Mouse (Mus musculus) neutrophil, adult 5-6 weeks (primary cell): ENCODE measurements around the gene Sh2d4b. TPM values are rescaled to one million over a fixed set of nuclear protein-coding genes. Genes with fewer than 3 reads are reported as not detected.

ENCODE experiments used
- ATAC-seq: fragments of 151-379, 151-347 bp; 2 replicates; pipeline ENCODE4 v1.8.0; 2017; ENCODE audit warnings: mild to moderate bottlenecking, moderate TSS enrichment; ENCODE audit not compliant: insufficient number of reproducible peaks, poor library complexity, low FRiP score, severe bottlenecking; ENCODE audit errors: extremely low read depth
- total RNA-seq: library from RNA; stranded (forward); fragments of 200-1000 nt; gene quantifications from 2 replicates; pipeline ENCODE4 v1.2.3, GENCODE M21; 2017

Sh2d4b gene
- total RNA-seq, 1 experiment from 2014 or later, result 9.8 TPM

DNA sequence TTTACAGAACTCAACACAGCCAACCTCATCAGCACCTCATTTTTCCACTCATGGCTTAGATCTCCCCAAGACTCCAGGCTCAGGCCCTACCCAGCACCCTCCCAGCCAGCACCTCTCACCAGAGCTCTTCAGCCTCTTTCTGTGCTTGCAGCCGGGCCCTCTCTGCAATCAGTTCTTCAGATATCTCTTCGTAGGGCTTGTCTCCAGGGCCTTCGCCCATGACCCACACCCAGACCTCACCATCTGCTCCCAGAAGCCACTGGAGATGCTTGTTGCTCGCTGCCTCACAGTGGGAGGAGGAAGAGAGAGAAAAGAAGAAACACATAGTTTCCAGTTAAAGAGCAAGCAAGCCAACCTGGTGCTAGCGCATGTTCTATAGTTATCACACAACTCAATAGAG lies 19.1 kb downstream of the Sh2d4b start:
- no peak for ATAC-seq

DNA sequence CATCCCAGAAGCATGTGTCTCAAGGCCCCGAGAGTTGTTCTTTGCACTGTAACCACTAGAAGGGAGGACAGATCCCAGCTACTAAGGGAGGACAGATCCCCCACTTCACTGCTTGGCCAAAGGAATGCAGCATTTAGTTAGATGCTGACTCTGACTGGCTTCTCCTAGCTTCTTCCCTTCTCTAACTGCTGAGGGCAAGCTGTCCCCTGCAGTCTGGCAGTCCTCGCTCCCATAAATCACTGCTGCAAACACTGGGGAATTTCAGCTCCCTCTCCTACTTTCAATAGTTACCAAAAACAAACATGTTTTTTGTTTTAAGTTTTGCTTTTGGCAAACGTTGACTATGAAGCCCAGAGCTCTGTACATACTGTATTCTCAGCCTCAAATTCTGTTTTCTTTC lies 22.5 kb downstream of the Sh2d4b start:
- ATAC-seq, result no peak

GRCm38 (mm10) chr14:40864811-40865514 lies 28.1 kb downstream of the Sh2d4b start:
- no peak for ATAC-seq

GRCm38 (mm10) chr14:40863659-40864058 lies 29.4 kb downstream of the Sh2d4b start:
- ATAC-seq, result no peak

GRCm38 (mm10) chr14:40863022-40863421 lies 30.0 kb downstream of the Sh2d4b start:
- no peak for ATAC-seq

- ATAC-seq, result no peak
Observed at GRCm38 (mm10) chr14:40852978-40853377, 40.1 kb downstream of the Sh2d4b start.

DNA sequence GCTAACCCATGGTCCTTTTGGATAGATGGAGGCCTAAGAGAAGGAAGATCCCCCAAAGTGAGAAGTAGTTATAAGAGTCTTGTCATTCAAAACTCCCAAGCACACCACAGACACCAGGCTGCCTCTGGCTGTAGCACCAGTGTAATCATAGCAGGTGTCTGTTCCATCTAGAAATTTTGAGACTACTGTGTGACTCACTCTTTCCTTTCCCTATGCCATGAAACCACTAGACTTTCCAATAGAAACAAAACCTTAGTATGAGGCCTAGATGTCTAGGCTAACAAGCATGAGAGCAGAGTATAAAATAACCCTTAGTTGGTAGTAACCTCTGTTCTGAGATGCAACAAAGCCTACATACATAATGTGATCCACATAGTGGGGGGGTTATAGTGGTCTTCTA lies 55.7 kb downstream of the Sh2d4b start:
- no peak for ATAC-seq

- no peak for ATAC-seq
Observed at GRCm38 (mm10) chr14:40830505-40830904, 62.6 kb downstream of the Sh2d4b start.

DNA sequence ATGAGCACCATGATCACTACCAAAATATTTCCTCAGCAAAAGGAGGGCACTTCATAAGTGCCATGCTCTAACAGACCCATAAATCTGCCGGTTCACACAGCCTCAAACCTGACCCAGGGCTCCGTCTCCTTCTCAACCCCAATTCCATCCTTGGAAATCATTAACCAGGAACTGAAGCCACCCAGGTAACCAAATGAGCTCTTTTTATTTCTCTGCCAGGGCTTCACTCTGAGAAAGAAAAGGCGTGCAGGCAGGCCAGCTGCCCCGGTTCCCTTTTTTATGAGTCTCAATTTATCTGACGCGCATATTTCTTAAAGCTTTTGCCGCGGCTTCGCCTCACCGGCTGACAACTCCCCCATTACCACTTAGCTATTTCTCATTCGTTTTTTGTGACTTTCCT lies 63.0 kb downstream of the Sh2d4b start:
- no peak for ATAC-seq

DNA sequence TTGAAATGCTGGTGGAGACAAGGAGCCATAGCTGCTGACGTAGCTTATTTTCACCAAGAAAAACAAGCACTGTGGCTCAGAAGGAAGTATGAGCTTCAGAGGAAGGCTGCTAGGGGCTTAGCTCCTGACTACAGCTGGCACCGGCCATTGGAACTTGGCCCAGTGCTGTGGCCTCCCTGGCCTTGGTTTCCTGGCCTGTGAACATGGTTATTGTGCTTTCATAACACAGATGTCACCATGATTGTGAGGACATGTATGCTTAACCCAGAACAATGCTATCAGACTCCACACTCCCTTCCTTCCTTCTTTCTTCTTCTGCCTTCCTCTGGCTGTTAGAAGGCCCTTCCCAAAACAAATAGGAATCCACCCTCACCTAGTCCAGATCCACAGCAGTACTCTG lies 75.0 kb downstream of the Sh2d4b start:
- no peak for ATAC-seq

- ATAC-seq, result no peak
Observed at GRCm38 (mm10) chr14:40816715-40817114, 76.4 kb downstream of the Sh2d4b start.

DNA sequence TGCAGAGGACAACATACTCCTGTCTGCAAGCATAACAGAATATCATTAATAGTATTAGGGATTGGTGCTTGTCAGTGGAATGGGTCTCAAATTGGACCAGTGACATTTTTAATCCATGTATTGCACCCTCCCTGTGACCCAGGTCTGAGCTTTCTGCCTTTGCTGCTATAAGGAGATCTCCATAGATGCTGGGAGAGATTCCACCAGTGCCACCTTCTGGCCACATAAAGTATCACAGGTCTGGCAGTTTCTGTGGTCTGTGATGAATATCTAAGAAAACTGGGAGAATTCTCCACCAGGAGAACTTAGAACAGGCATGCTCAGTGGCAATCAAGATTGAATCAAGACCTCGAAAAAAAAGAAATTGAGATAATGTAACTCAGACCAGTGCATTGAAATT lies 101.5 kb downstream of the Sh2d4b start:
- ATAC-seq, result no peak

DNA sequence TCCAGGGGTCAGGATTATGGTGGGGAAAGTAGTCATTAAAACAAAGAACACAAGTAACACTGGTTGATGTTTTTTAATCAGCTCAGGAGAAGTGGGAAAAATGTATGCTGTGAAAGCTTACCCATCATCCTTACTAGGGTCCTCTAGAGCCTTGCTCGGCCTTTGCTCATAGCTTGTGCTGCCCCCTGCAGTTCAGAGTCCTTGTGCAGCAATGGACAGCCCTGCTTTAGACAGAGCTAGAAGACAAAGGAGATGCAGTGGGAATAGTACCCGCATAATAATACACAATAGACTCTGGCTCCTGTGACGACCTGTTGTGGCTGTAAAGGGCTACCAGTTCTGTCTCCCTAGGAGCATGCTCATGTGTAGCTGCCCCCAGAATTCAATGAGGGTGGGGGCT lies 104.0 kb downstream of the Sh2d4b start:
- no peak for ATAC-seq

- no peak for ATAC-seq
Observed at GRCm38 (mm10) chr14:40769097-40770090, 123.7 kb downstream of the Sh2d4b start.

Other genes starting within 250 kb of the Sh2d4b start
- gene Tspan14, start 73.5 kb upstream of the Sh2d4b start, total RNA-seq, result 56.7 and 60.5 TPM in 2 replicates
- gene Fam213a, start 120.5 kb upstream of the Sh2d4b start, total RNA-seq, result 35.5 and 36.1 TPM in 2 replicates
- not detected in 2 replicates for gene Dydc2, start 175.9 kb upstream of the Sh2d4b start, total RNA-seq
- gene Dydc1, start 179.6 kb upstream of the Sh2d4b start, total RNA-seq, result not detected in 2 replicates
- gene Mat1a, start 211.8 kb upstream of the Sh2d4b start, total RNA-seq, result not detected in 2 replicates
- not detected in 2 replicates for gene Sftpa1, start 238.5 kb upstream of the Sh2d4b start, total RNA-seq